Mouse (Mus musculus): Measurements from ENCODE around the gene M1ap.

M1ap gene

DNA sequence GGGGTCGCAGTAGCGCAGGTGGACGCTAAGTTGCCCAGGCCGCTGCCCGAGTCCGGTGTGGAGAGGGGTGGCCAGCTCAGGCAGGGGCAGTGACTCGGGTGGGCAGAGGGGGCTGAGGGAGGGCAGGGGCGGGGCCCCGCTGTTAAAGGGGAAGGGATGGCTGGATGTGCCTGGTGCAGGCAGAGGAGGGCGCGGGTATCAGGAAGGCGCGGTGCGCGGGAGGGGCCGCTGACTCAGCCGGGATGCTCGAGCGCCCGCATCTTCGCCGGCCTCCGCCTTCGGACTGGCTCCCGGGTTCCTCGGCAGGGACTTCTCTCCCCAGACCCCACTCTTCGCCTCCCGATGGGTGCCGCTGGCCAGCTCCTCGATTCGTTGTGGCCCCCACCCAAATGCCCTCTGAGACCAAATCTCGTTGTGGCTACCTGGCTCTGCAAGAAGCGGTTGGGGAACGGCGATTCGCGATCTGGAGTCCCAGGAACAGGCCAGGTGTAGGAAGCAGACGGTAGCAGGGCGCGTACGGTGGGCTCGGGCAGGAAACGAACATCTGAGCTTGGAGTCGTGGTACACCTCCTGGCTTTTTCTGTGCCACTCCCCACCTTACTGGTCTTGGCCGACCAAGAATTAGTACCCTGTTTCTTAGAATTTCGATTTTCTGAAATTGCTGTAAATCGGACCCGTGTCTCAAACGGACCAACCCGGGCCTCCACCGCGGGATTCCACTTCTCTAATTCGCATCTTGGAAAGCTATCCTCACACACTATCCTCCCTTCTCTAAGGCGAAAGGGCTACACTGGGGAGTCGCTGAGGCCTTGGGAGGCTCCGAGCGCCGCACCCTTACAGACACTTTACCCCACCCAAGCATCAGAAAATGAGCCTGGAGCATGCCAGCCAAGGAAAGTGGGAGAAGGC lies 123.9 kb downstream of the M1ap start:
- DNase-seq (ENCODE audit: low read depth, low spot score) = no peak

DNA sequence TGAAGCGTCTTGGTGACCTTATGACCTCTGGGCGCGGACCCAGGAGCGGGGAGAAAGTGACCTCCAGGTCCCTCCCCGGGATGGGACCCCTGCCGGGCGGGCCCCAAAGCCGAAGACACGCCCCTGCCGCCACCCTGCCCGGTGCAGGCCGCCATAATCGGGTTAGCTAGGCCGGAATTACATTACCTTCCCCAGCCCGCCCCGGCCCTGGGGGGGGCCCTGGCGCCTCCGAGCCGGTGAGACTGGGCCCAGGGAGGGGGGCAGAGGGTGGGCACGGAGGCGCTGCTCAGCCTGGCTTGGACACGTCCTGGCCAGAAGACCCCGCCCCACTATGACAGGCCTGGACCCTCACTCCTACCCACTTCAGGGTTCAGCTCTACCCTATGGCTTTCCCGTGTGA lies 124.5 kb downstream of the M1ap start:
- DNase-seq (ENCODE audit: low read depth, low spot score) = no peak

DNA sequence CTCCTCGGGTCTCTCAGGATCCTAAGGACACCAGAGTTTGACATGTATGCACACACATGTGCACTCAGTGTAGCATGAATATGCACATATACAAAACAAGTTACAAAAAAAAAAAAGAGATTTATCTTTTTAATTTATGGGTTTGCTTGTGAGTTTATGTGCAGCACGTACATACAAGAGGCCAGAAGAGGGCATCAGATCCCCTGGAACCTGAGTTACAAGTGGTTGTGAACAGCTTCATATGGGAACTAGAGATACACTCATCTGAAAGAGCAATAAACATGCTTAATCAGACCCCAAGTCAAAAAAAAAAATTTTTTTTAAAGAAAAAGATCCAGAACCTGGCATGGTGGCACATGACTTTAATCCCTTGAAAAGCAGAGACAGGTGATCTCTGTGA lies 128.3 kb downstream of the M1ap start:
- no peak for DNase-seq (ENCODE audit: low read depth, low spot score)

DNA sequence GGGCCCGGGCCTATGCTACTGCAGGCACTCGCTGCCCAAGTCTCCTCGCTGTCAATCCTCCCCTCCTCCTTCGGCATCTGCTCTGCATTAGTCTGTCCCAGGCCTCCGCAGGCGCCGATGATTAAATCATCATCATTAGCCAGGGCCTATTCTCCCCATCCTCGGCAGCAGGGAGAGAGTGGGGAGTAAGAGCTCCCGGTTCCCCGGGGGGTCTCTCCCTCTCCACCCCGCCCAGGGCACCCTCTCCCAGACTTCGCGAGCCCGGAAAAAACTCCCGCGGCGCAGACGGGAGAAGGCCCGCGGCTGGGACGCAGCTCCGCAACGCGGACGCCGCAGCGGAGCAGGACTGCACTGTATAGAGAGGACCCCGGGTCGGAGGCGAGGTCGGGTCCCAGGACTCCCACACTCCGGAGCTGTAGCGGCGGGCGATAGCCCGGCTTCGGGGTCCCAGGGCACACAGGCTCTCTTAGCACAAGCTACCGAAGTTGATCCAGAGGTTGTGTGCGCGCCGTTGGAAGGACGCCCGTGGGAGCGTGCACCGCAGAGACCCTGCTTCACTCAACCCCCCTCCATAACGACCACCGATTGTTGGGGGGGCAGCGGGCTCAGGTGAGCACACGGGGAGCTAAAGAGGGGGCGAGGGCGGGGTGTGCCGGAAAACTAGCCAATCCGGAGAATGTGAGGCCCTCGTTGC lies 131.1 kb downstream of the M1ap start, which contains the start of gene Pcgf1:
Gene Pcgf1, plus strand, starts transcription at position 240 of the 694 bp plus-strand sequence.
- no peak for DNase-seq (ENCODE audit: low read depth, low spot score)

DNA sequence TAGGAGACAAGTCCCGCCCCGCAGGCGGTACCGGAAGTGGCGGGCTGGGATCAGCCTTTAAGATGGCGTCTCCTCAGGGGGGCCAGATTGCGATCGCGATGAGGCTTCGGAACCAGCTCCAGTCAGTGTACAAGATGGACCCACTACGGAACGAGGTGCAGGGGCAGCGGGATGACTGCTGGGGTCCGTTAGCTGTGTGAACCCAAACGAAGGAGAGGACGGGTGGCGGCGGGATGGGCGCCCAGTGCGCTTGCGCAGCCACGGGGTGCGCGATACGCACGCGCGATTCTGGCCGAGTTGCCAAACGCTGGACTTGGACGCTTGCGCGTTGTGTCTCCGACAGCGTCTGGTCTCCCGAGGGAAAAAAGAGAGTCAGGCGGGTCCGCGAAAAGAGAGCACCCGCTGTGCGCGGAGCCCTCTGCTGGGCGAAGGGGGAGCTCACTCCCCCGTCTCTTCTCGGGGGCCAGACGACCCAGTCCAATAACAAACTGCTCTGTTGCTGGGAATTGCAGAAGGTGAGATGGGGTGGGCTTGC lies 131.7 kb downstream of the M1ap start:
- DNase-seq (ENCODE audit: low read depth, low spot score) = peak; percentile 99
